Mouse (Mus musculus): Measurements from ENCODE around the gene H2-DMb2. TPM values are rescaled to one million over a fixed set of nuclear protein-coding genes. Genes with fewer than 3 reads are reported as not detected.

Gene H2-DMb2
- polyA plus RNA-seq, 1 experiment from 2014 or later: not detected

- 23% methylated on average over 6 of the region's 6 CpGs for WGBS
- H3K4me1 ChIP-seq (replicated peaks): peaks cover 44% of the 10 kb centered on the region
These were observed 15.6 kb upstream of the H2-DMb2 start for GRCm38 (mm10) chr17:34127475-34127874.

GRCm38 (mm10) chr17:34128264-34128937 lies 14.7 kb upstream of the H2-DMb2 start:
- ATAC-seq (ENCODE audit: insufficient number of reproducible peaks, low FRiP score): no peak
- no peak overlapping the region for H3K9ac ChIP-seq
- peaks cover 10% of the 10 kb centered on the region; the same call in 1 of the 2 replicates for H3K36me3 ChIP-seq
- H3K4me3 ChIP-seq: 0 out of 2 replicates have a peak overlapping the region, but pooled peaks have one; percentile 6
- H3K4me2 ChIP-seq: peak overlapping the region; percentile 11; the same call in 1 of the 2 replicates
- peaks cover 41% of the 10 kb centered on the region for H3K4me1 ChIP-seq (replicated peaks)
- 19% methylated on average over 13 of the region's 13 CpGs for WGBS
- H3K9me3 ChIP-seq (replicated peaks): no peaks in the 10 kb centered on the region
- no peaks in the 10 kb centered on the region for H3K27me3 ChIP-seq (replicated peaks)
- no peak overlapping the region for H3K27ac ChIP-seq (ENCODE audit: poor library complexity, severe bottlenecking)

More at GRCm38 (mm10) chr17:34127475-34127874, 15.6 kb upstream of the H2-DMb2 start:
- Histone ChIP-seq H3K9ac (no peak overlapping the region), H3K27me3 (replicated peaks) (no peaks in the 10 kb centered on the region), H3K36me3 (peaks cover 10% of the 10 kb centered on the region; the same call in 1 of the 2 replicates), H3K4me2 (no peak overlapping the region; the same call in 1 of the 2 replicates), H3K9me3 (replicated peaks) (no peaks in the 10 kb centered on the region), H3K27ac (ENCODE audit: poor library complexity, severe bottlenecking) (no peak overlapping the region), H3K4me3 (no peak overlapping the region)
- no peak for ATAC-seq (ENCODE audit: insufficient number of reproducible peaks, low FRiP score)

GRCm38 (mm10) chr17:34128944-34129791 lies 13.9 kb upstream of the H2-DMb2 start:
- Histone ChIP-seq H3K9me3 (replicated peaks) (no peaks in the 10 kb centered on the region), H3K4me1 (replicated peaks) (peaks cover 34% of the 10 kb centered on the region), H3K4me2 (peak overlapping the region; percentile 11; the same call in 1 of the 2 replicates), H3K27ac (ENCODE audit: poor library complexity, severe bottlenecking) (no peak overlapping the region), H3K27me3 (replicated peaks) (no peaks in the 10 kb centered on the region), H3K4me3 (peak overlapping the region; percentile 6; the same call in 1 of the 2 replicates), H3K36me3 (peaks cover 10% of the 10 kb centered on the region; the same call in 1 of the 2 replicates), H3K9ac (no peak overlapping the region)
- ATAC-seq (ENCODE audit: insufficient number of reproducible peaks, low FRiP score): no peak
- WGBS: 18% methylated on average over 18 of the region's 18 CpGs

GRCm38 (mm10) chr17:34130073-34130947 lies 12.8 kb upstream of the H2-DMb2 start:
- H3K4me2 ChIP-seq: no peak overlapping the region
- WGBS: 77% methylated on average over 19 of the region's 19 CpGs
- ATAC-seq (ENCODE audit: insufficient number of reproducible peaks, low FRiP score): no peak

GRCm38 (mm10) chr17:34131911-34132310 lies 11.2 kb upstream of the H2-DMb2 start:
- Histone ChIP-seq H3K4me1 (replicated peaks) (peaks cover 27% of the 10 kb centered on the region), H3K27ac (ENCODE audit: poor library complexity, severe bottlenecking) (no peak overlapping the region), H3K4me3 (no peak overlapping the region), H3K36me3 (no peaks in the 10 kb centered on the region), H3K4me2 (no peak overlapping the region), H3K9me3 (replicated peaks) (no peaks in the 10 kb centered on the region), H3K27me3 (replicated peaks) (peaks cover 13% of the 10 kb centered on the region), H3K9ac (no peak overlapping the region)
- 77% methylated on average over 7 of the region's 7 CpGs for WGBS
- no peak for ATAC-seq (ENCODE audit: insufficient number of reproducible peaks, low FRiP score)

More at GRCm38 (mm10) chr17:34130073-34130947, 12.8 kb upstream of the H2-DMb2 start:
- Histone ChIP-seq H3K27me3 (replicated peaks) (no peaks in the 10 kb centered on the region), H3K9ac (no peak overlapping the region), H3K4me3 (no peak overlapping the region), H3K27ac (ENCODE audit: poor library complexity, severe bottlenecking) (no peak overlapping the region), H3K36me3 (peaks cover 10% of the 10 kb centered on the region; the same call in 1 of the 2 replicates), H3K4me1 (replicated peaks) (peaks cover 30% of the 10 kb centered on the region), H3K9me3 (replicated peaks) (no peaks in the 10 kb centered on the region)

- ATAC-seq (ENCODE audit: insufficient number of reproducible peaks, low FRiP score): no peak
- WGBS: 76% methylated on average over 11 of the region's 11 CpGs
- peaks cover 27% of the 10 kb centered on the region for H3K27me3 ChIP-seq (replicated peaks)
These were observed 9.8 kb upstream of the H2-DMb2 start for GRCm38 (mm10) chr17:34133289-34133688.

GRCm38 (mm10) chr17:34134451-34134850 lies 8.7 kb upstream of the H2-DMb2 start:
- no peak for ATAC-seq (ENCODE audit: insufficient number of reproducible peaks, low FRiP score)
- 79% methylated on average over 3 of the region's 3 CpGs for WGBS
- Histone ChIP-seq H3K4me3 (no peak overlapping the region), H3K4me1 (replicated peaks) (0 out of 2 replicates have a peak, but pooled peaks cover 4% of the 10 kb centered on the region), H3K9me3 (replicated peaks) (no peaks in the 10 kb centered on the region), H3K36me3 (no peaks in the 10 kb centered on the region), H3K27me3 (replicated peaks) (peaks cover 36% of the 10 kb centered on the region), H3K4me2 (no peak overlapping the region), H3K9ac (no peak overlapping the region), H3K27ac (ENCODE audit: poor library complexity, severe bottlenecking) (no peak overlapping the region)

More at GRCm38 (mm10) chr17:34133289-34133688, 9.8 kb upstream of the H2-DMb2 start:
- no peak overlapping the region for H3K9ac ChIP-seq
- no peak overlapping the region for H3K27ac ChIP-seq (ENCODE audit: poor library complexity, severe bottlenecking)
- no peak overlapping the region for H3K4me3 ChIP-seq
- no peaks in the 10 kb centered on the region for H3K36me3 ChIP-seq
- H3K4me2 ChIP-seq: no peak overlapping the region
- peaks cover 15% of the 10 kb centered on the region for H3K4me1 ChIP-seq (replicated peaks)
- H3K9me3 ChIP-seq (replicated peaks): no peaks in the 10 kb centered on the region

GRCm38 (mm10) chr17:34135297-34136224 lies 7.5 kb upstream of the H2-DMb2 start:
- Histone ChIP-seq H3K9ac (peak overlapping the region; percentile 62; the same call in 1 of the 2 replicates), H3K4me1 (replicated peaks) (peaks cover 11% of the 10 kb centered on the region), H3K27ac (ENCODE audit: poor library complexity, severe bottlenecking) (no peak overlapping the region), H3K9me3 (replicated peaks) (no peaks in the 10 kb centered on the region), H3K36me3 (no peaks in the 10 kb centered on the region), H3K27me3 (replicated peaks) (peaks cover 45% of the 10 kb centered on the region), H3K4me2 (peak overlapping the region; percentile 82), H3K4me3 (peak overlapping the region; percentile 41)
- 7% methylated on average over 31 of the region's 31 CpGs for WGBS
- ATAC-seq (ENCODE audit: insufficient number of reproducible peaks, low FRiP score): peak; percentile 94

- ATAC-seq (ENCODE audit: insufficient number of reproducible peaks, low FRiP score): no peak
- 67% methylated on average over 7 of the region's 7 CpGs for WGBS
These were observed 5.5 kb upstream of the H2-DMb2 start for GRCm38 (mm10) chr17:34137601-34138000.

GRCm38 (mm10) chr17:34138655-34139054 lies 4.5 kb upstream of the H2-DMb2 start:
- no peak overlapping the region for H3K9ac ChIP-seq
- no peak for ATAC-seq (ENCODE audit: insufficient number of reproducible peaks, low FRiP score)
- H3K27ac ChIP-seq (ENCODE audit: poor library complexity, severe bottlenecking): no peak overlapping the region
- 75% methylated on average over 7 of the region's 7 CpGs for WGBS
- H3K4me1 ChIP-seq (replicated peaks): peaks cover 11% of the 10 kb centered on the region
- no peaks in the 10 kb centered on the region for H3K36me3 ChIP-seq
- no peak overlapping the region for H3K4me2 ChIP-seq
- no peak overlapping the region for H3K4me3 ChIP-seq
- peaks cover 69% of the 10 kb centered on the region for H3K27me3 ChIP-seq (replicated peaks)
- no peaks in the 10 kb centered on the region for H3K9me3 ChIP-seq (replicated peaks)

More at GRCm38 (mm10) chr17:34137601-34138000, 5.5 kb upstream of the H2-DMb2 start:
- no peak overlapping the region for H3K9ac ChIP-seq
- H3K4me3 ChIP-seq: no peak overlapping the region
- H3K36me3 ChIP-seq: no peaks in the 10 kb centered on the region
- H3K27ac ChIP-seq (ENCODE audit: poor library complexity, severe bottlenecking): no peak overlapping the region
- H3K9me3 ChIP-seq (replicated peaks): no peaks in the 10 kb centered on the region
- no peak overlapping the region for H3K4me2 ChIP-seq
- H3K27me3 ChIP-seq (replicated peaks): peaks cover 63% of the 10 kb centered on the region
- H3K4me1 ChIP-seq (replicated peaks): peaks cover 11% of the 10 kb centered on the region

Data from heart, embryonic 12.5 days (tissue).